Mouse (Mus musculus) NIH3T3 (cell line): ENCODE measurements at regions not wholly inside any gene's neighbourhood (a gene's known extent, or its start where the extent isn't known, plus 50 kb on each side); places are given as distances from the start of the nearest gene placed in this dataset.

Experiments
- DNase-seq: peaks from one replicate; pipeline ENCODE4 v3.0.0-alpha.2; 2012; ENCODE audit warnings: low read depth

- peak; percentile 59 for DNase-seq
Observed at GRCm38 (mm10) chr13:105377038-105377437, 66.4 kb upstream of the Htr1a start.

- DNase-seq, result no peak
Observed at GRCm38 (mm10) chr13:105378587-105378986, 64.9 kb upstream of the Htr1a start.

GRCm38 (mm10) chr13:105387016-105387772 is 56.2 kb upstream of the Htr1a start:
- DNase-seq, result no peak
